Mouse (Mus musculus) testis, adult 2 months (tissue): ENCODE measurements at regions not wholly inside any gene's neighbourhood (a gene's known extent, or its start where the extent isn't known, plus 50 kb on each side); places are given as distances from the start of the nearest gene placed in this dataset.

ENCODE experiments used
- CTCF ChIP-seq: fragments of 200-500 bp; IDR thresholded peaks from 2 replicates; pipeline ENCODE4 v1.5.1; 2012; ENCODE audit warnings: low read depth, mild to moderate bottlenecking, inconsistent platforms, low read length, moderate library complexity; ENCODE audit not compliant: control insufficient read depth, insufficient read depth, insufficient replicate concordance
- POLR2A ChIP-seq: fragments of 200-500 bp; IDR thresholded peaks from 2 replicates; pipeline ENCODE4 v1.6.1; 2012; ENCODE audit warnings: low read depth, mild to moderate bottlenecking, inconsistent platforms, low read length, moderate library complexity; ENCODE audit not compliant: control insufficient read depth

DNA sequence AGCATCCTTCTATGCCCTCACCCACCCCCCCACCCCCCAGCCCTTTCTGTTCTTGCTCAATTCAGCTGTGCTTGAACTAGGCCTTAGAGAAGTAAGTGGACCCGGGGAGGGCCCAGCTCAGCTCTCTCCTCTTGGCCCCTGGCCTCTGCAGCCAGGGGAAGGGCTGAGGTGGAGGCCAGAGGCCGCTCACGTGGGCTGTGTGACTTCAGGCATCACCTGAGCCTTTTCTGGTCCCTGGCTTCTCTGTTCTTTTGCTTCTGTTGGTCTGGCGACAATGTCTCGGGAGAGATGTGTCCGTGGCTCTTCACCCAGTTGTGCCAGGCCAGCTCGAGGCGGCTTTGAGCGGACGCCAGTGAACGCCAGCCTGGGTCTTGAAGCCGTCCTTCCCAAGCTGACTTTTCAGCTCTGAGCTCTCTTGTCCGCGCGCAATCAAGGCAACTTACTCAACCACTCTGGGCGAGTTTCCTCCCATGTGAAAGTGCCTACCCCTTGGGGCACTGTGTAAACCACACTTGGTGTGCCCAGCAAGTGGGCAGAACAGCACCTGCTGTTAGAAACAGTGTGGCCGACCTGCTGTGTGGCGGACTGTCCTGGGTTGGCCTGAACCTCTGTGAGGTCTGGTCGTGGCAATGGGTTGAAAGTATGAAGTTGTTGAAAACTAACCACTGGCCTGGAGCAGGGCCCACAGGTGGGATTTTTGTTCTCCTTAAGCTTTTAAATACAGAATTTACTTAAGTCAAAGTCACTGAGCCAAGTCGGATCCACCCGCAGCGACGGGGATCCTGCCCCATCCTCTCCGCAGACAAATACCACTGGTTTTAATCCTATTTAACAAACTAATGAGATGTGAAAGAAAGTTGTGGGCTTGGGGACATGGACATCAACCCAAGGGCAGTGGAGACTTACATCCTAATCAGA is 86.9 kb upstream of the Tmem189 start:
- TF ChIP-seq CTCF (no peak), POLR2A (no peak)
